Mouse (Mus musculus) kidney, embryonic 15.5 days (tissue): ENCODE data around the gene Cdon. TPM values are rescaled to one million over a fixed set of nuclear protein-coding genes. Genes with fewer than 3 reads are reported as not detected.

ENCODE experiments used
- ATAC-seq: fragments of 200-750 bp; cut with Nextera tagmentation; replicated peaks from 2 replicates; pipeline ENCODE4 v1.8.0; 2017; ENCODE audit warnings: moderate TSS enrichment; ENCODE audit not compliant: low FRiP score
- H3K27ac ChIP-seq: fragments of 300-500 bp; sonication (generic); 2 replicates; pipeline ENCODE4 v1.5.1; 2015; ENCODE audit warnings: mild to moderate bottlenecking, inconsistent platforms
- H3K27me3 ChIP-seq: fragments of 300-500 bp; sonication (generic); 2 replicates; pipeline ENCODE4 v1.6.1; 2015; ENCODE audit warnings: inconsistent platforms
- H3K36me3 ChIP-seq: fragments of 300-500 bp; sonication (generic); 2 replicates; pipeline ENCODE4 v1.6.1; 2015; ENCODE audit warnings: inconsistent platforms
- H3K4me1 ChIP-seq: fragments of 300-500 bp; sonication (generic); 2 replicates; pipeline ENCODE4 v1.6.1; 2015; ENCODE audit warnings: inconsistent platforms
- H3K4me2 ChIP-seq: fragments of 300-500 bp; sonication (generic); 2 replicates; pipeline ENCODE4 v1.6.1; 2015; ENCODE audit warnings: moderate library complexity, mild to moderate bottlenecking, inconsistent platforms
- H3K4me3 ChIP-seq: fragments of 300-500 bp; sonication (generic); replicated peaks from 2 replicates; pipeline ENCODE4 v1.5.1; 2015; ENCODE audit warnings: mild to moderate bottlenecking, inconsistent platforms
- H3K9ac ChIP-seq: fragments of 300-500 bp; sonication (generic); 2 replicates; pipeline ENCODE4 v1.6.1; 2015; ENCODE audit warnings: mild to moderate bottlenecking, inconsistent platforms
- H3K9me3 ChIP-seq: fragments of 300-500 bp; sonication (generic); replicated peaks from 2 replicates; pipeline ENCODE4 v1.6.1; 2016; ENCODE audit warnings: inconsistent platforms
- WGBS: fragments of 180-500 bp; shearing (Covaris S2); methylation state at CpG from one replicate; pipeline ENCODE4 v1.1.7; 2015; ENCODE audit warnings: mixed read lengths; 5-methylcytosine and 5-hydroxymethylcytosine counted together
- polyA plus RNA-seq: library from polyadenylated mRNA; unstranded; fragments of >200 nt; fragmentation: Nextera tagmentation; extraction: Ambion mirVana; gene quantifications from 2 replicates; pipeline ENCODE4 v1.2.1, GENCODE M21; 2015

The Cdon gene
- polyA plus RNA-seq, 1 experiment from 2014 or later: 4.2 TPM

- Histone ChIP-seq H3K4me3 (no peak overlapping the region), H3K9me3 (no peaks in the 10 kb centered on the region), H3K4me2 (no peak overlapping the region), H3K27me3 (no peaks in the 10 kb centered on the region), H3K9ac (no peak overlapping the region), H3K27ac (no peak overlapping the region), H3K36me3 (no peaks in the 10 kb centered on the region), H3K4me1 (no peaks in the 10 kb centered on the region)
- ATAC-seq: no peak
- WGBS: 76% methylated on average over 12 of the region's 12 CpGs
Observed at GRCm38 (mm10) chr9:35545704-35546103, 124.8 kb downstream of the Cdon start.

GRCm38 (mm10) chr9:35546745-35547144, 125.8 kb downstream of the Cdon start:
- ATAC-seq: no peak
- Histone ChIP-seq H3K4me3 (no peak overlapping the region), H3K9me3 (no peaks in the 10 kb centered on the region), H3K27ac (no peak overlapping the region), H3K9ac (no peak overlapping the region), H3K27me3 (no peaks in the 10 kb centered on the region), H3K4me1 (no peaks in the 10 kb centered on the region), H3K4me2 (no peak overlapping the region), H3K36me3 (no peaks in the 10 kb centered on the region)
- 68% methylated on average over 9 of the region's 9 CpGs for WGBS

- no peak for ATAC-seq
- WGBS: 75% methylated on average over 9 of the region's 9 CpGs
Observed at GRCm38 (mm10) chr9:35548455-35548854, 127.5 kb downstream of the Cdon start.

GRCm38 (mm10) chr9:35556494-35557102, 135.7 kb downstream of the Cdon start:
- Histone ChIP-seq H3K27ac (no peak overlapping the region), H3K36me3 (peaks cover 8% of the 10 kb centered on the region), H3K4me3 (no peak overlapping the region), H3K27me3 (peaks cover 15% of the 10 kb centered on the region), H3K9ac (no peak overlapping the region), H3K9me3 (no peaks in the 10 kb centered on the region), H3K4me1 (peaks cover 24% of the 10 kb centered on the region), H3K4me2 (no peak overlapping the region)
- no peak for ATAC-seq
- 67% methylated on average over 12 of the region's 12 CpGs for WGBS

More at GRCm38 (mm10) chr9:35548455-35548854, 127.5 kb downstream of the Cdon start:
- no peak overlapping the region for H3K9ac ChIP-seq
- H3K4me3 ChIP-seq: no peak overlapping the region
- no peak overlapping the region for H3K4me2 ChIP-seq
- H3K27ac ChIP-seq: no peak overlapping the region
- H3K9me3 ChIP-seq: no peaks in the 10 kb centered on the region
- no peaks in the 10 kb centered on the region for H3K27me3 ChIP-seq
- H3K4me1 ChIP-seq: no peaks in the 10 kb centered on the region
- no peaks in the 10 kb centered on the region for H3K36me3 ChIP-seq

Other genes with a start within 250 kb of the Cdon start
- gene Dcps, start 245.1 kb upstream of the Cdon start, polyA plus RNA-seq: 94.4 and 95.4 TPM in 2 replicates
- 117 and 123 TPM in 2 replicates for gene Srpr, start 221.0 kb upstream of the Cdon start, polyA plus RNA-seq
- gene Tirap, start 220.8 kb upstream of the Cdon start, polyA plus RNA-seq: 11.9 and 12.1 TPM in 2 replicates
- gene Foxred1, start 210.1 kb upstream of the Cdon start, polyA plus RNA-seq: 47.3 and 50.7 TPM in 2 replicates
- gene Fam118b, start 153.3 kb upstream of the Cdon start, polyA plus RNA-seq: 37.6 and 41.2 TPM in 2 replicates
- gene Rpusd4, start 153.3 kb upstream of the Cdon start, polyA plus RNA-seq: 28.9 and 31.5 TPM in 2 replicates
- not detected in 2 replicates for gene Gm1113, start 97.1 kb downstream of the Cdon start, polyA plus RNA-seq
- 2.3 and 2.4 TPM in 2 replicates for gene Ddx25, start 137.4 kb downstream of the Cdon start, polyA plus RNA-seq
- gene Pus3, start 137.5 kb downstream of the Cdon start, polyA plus RNA-seq: 21.8 and 22.0 TPM in 2 replicates
- gene Pate2, start 149.2 kb downstream of the Cdon start, polyA plus RNA-seq: 1.0 TPM in 2 replicates
- gene Hyls1, start 149.3 kb downstream of the Cdon start, polyA plus RNA-seq: 15.5 and 15.6 TPM in 2 replicates
- gene Pate4, start 190.8 kb downstream of the Cdon start, polyA plus RNA-seq: not detected in 2 replicates
- gene Pate3, start 227.1 kb downstream of the Cdon start, polyA plus RNA-seq: not detected in 2 replicates